Mouse (Mus musculus) kidney, postnatal 4 days (tissue): Measurements from ENCODE around the gene Gm45837.
A peak's percentile ranks its signal among the peaks of the same experiment; 100 is the strongest.

ENCODE experiments used
- DNase-seq, 2 experiments: peaks; one replicate each; pipeline ENCODE4 v3.0.0; 2021; ENCODE audit warnings: mixed read lengths in 2 of 2

The Gm45837 gene

GRCm38 (mm10) chr7:101410267-101410936 is at the start of gene Gm45837:
Gm45837 (plus strand) TSS chr7:101410886.
- no peak for DNase-seq

GRCm38 (mm10) chr7:101361021-101361420 is 49.7 kb upstream of the Gm45837 start:
- no peak for DNase-seq

GRCm38 (mm10) chr7:101361767-101362166 is 48.9 kb upstream of the Gm45837 start:
- no peak for DNase-seq

GRCm38 (mm10) chr7:101362791-101363191 is 47.9 kb upstream of the Gm45837 start:
- no peak for DNase-seq

GRCm38 (mm10) chr7:101363914-101364313 is 46.8 kb upstream of the Gm45837 start:
- DNase-seq: no peak

- DNase-seq: no peak
These were observed 42.5 kb upstream of the Gm45837 start for GRCm38 (mm10) chr7:101367901-101368852.

GRCm38 (mm10) chr7:101369666-101370065 is 41.0 kb upstream of the Gm45837 start:
- DNase-seq: no peak

GRCm38 (mm10) chr7:101373082-101373481 is 37.6 kb upstream of the Gm45837 start:
- DNase-seq: no peak

- DNase-seq: no peak
These were observed 36.5 kb upstream of the Gm45837 start for GRCm38 (mm10) chr7:101374155-101374554.

GRCm38 (mm10) chr7:101376701-101377340 is 33.9 kb upstream of the Gm45837 start:
- no peak for DNase-seq

- peak; percentile 82 to 89 for DNase-seq
These were observed 32.9 kb upstream of the Gm45837 start for GRCm38 (mm10) chr7:101377741-101378262.

GRCm38 (mm10) chr7:101378285-101378684 is 32.4 kb upstream of the Gm45837 start:
- no peak for DNase-seq

GRCm38 (mm10) chr7:101378796-101379465 is 31.8 kb upstream of the Gm45837 start:
- peak; percentile 51 to 64 for DNase-seq

GRCm38 (mm10) chr7:101379732-101380131 is 31.0 kb upstream of the Gm45837 start:
- no peak for DNase-seq

- no peak for DNase-seq
These were observed 29.2 kb upstream of the Gm45837 start for GRCm38 (mm10) chr7:101381512-101381911.

GRCm38 (mm10) chr7:101382378-101382777 is 28.3 kb upstream of the Gm45837 start:
- peak in 1 of 2 experiments; percentile 55 for DNase-seq

GRCm38 (mm10) chr7:101383756-101384155 is 26.9 kb upstream of the Gm45837 start:
- no peak for DNase-seq

GRCm38 (mm10) chr7:101384931-101385330 is 25.8 kb upstream of the Gm45837 start:
- DNase-seq: peak; percentile 53 to 70

GRCm38 (mm10) chr7:101385331-101385733 is 25.4 kb upstream of the Gm45837 start:
- DNase-seq: peak; percentile 63 to 76

- peak; percentile 69 to 80 for DNase-seq
These were observed 24.7 kb upstream of the Gm45837 start for GRCm38 (mm10) chr7:101385866-101386452.

GRCm38 (mm10) chr7:101389256-101389655 is 21.4 kb upstream of the Gm45837 start:
- no peak for DNase-seq

- peak; percentile 50 to 67 for DNase-seq
These were observed 18.7 kb upstream of the Gm45837 start for GRCm38 (mm10) chr7:101391909-101392479.
